Mouse (Mus musculus): ENCODE measurements around the gene Havcr2.

- no peak for TF ChIP-seq POLR2A (IDR thresholded peaks at IDR 0.05; ENCODE audit: control insufficient read depth, low read depth, low read length)
- TF ChIP-seq CTCF (IDR thresholded peaks at IDR 0.05; ENCODE audit: control insufficient read depth, insufficient read depth, insufficient replicate concordance, low read depth, low read length), result no peak
Observed at GRCm38 (mm10) chr11:46522719-46523118, 68.0 kb downstream of the Havcr2 start.

Measured in testis, adult 2 months (tissue).